Mouse (Mus musculus) embryonic facial prominence, embryonic 15.5 days (tissue): ENCODE measurements around the gene Prr5l. TPM values are rescaled to one million over a fixed set of nuclear protein-coding genes. Genes with fewer than 3 reads are reported as not detected.
A peak's percentile ranks its signal among the peaks of the same experiment; 100 is the strongest.
"Not testable (repeated sequence)": the region's sequence is repeated elsewhere in the genome, so short reads cannot be mapped to it uniquely, and the experiment has no call there.

ENCODE experiments used
- ATAC-seq: fragments of 200-750 bp; cut with Nextera tagmentation; 2 replicates; pipeline ENCODE4 v1.8.0; 2017; ENCODE audit warnings: low read depth, moderate TSS enrichment; ENCODE audit not compliant: insufficient number of reproducible peaks, low FRiP score, low TSS enrichment
- H3K27ac ChIP-seq: fragments of 300-500 bp; sonication (generic); replicated peaks from 2 replicates; pipeline ENCODE4 v1.5.1; 2015; ENCODE audit warnings: mild to moderate bottlenecking, inconsistent platforms
- H3K27me3 ChIP-seq: fragments of 300-500 bp; sonication (generic); 2 replicates; pipeline ENCODE4 v1.6.1; 2015; ENCODE audit warnings: inconsistent platforms
- H3K36me3 ChIP-seq: fragments of 300-500 bp; sonication (generic); 2 replicates; pipeline ENCODE4 v1.6.1; 2015; ENCODE audit warnings: mild to moderate bottlenecking, inconsistent platforms
- H3K4me1 ChIP-seq: fragments of 300-500 bp; sonication (generic); 2 replicates; pipeline ENCODE4 v1.6.1; 2015; ENCODE audit warnings: inconsistent platforms
- H3K4me2 ChIP-seq: fragments of 300-500 bp; sonication (generic); replicated peaks from 2 replicates; pipeline ENCODE4 v1.6.1; 2015; ENCODE audit warnings: mild to moderate bottlenecking, inconsistent platforms
- H3K4me3 ChIP-seq: fragments of 300-500 bp; sonication (generic); replicated peaks from 2 replicates; pipeline ENCODE4 v1.5.1; 2015; ENCODE audit warnings: mild to moderate bottlenecking, inconsistent platforms
- H3K9ac ChIP-seq: fragments of 300-500 bp; sonication (generic); 2 replicates; pipeline ENCODE4 v1.6.1; 2015; ENCODE audit warnings: inconsistent platforms
- H3K9me3 ChIP-seq: fragments of 300-500 bp; sonication (generic); replicated peaks from 2 replicates; pipeline ENCODE4 v1.6.1; 2016; ENCODE audit warnings: inconsistent platforms
- WGBS: fragments of 180-500 bp; shearing (Covaris S2); methylation state at CpG from one replicate; pipeline ENCODE4 v1.1.7; 2015; 5-methylcytosine and 5-hydroxymethylcytosine counted together
- polyA plus RNA-seq: library from polyadenylated mRNA; unstranded; fragments of >200 nt; fragmentation: Nextera tagmentation; extraction: Ambion mirVana; gene quantifications from 2 replicates; pipeline ENCODE4 v1.2.1, GENCODE M21; 2015

The Prr5l gene
- polyA plus RNA-seq, 1 experiment from 2014 or later = 24.4 TPM

DNA sequence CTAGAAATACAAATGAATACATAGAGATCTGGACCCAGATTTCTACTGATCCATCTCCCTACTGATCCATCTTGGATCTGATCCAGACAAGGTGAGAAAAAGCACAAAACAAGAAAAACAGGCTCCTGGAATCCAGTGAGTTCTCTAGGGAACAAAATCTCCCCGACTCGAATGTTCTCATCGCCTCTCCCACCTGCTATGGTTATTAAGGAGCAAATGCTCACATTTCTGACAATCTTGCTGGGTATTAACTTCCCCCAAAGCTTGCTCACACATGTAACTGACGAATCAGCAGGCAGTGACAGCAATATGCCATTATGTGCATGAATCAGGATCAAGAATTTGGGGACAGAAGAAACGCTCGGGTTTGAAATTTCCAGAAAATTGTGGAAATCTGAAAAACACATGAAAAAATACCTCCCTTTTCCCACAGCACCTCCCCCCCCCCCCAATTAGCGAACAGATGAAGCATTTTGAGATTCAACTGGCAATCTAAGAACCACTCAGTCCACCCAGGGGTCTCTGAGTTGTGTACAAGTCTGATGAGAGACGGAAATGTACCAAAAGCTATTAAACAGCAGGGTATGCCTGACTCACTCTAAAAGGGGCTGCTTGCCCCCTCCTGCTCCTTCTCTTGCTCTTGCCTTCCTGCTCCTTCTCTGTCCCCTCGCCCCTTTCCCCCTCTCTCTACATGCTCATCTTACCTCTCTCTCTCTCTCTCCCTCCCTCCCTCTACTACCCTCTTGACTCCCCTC lies 123.1 kb downstream of the Prr5l start:
- H3K36me3 ChIP-seq = no peaks in the 10 kb centered on the region
- no peak overlapping the region for H3K9ac ChIP-seq
- ATAC-seq = no peak
- peak overlapping the region; percentile 45 for H3K27ac ChIP-seq
- 41% methylated on average over 9 of the region's 9 CpGs for WGBS
- H3K4me2 ChIP-seq = no peak overlapping the region
- no peak overlapping the region for H3K4me3 ChIP-seq
- H3K27me3 ChIP-seq = no peaks in the 10 kb centered on the region
- peaks cover 39% of the 10 kb centered on the region for H3K4me1 ChIP-seq
- H3K9me3 ChIP-seq = no peaks in the 10 kb centered on the region

DNA sequence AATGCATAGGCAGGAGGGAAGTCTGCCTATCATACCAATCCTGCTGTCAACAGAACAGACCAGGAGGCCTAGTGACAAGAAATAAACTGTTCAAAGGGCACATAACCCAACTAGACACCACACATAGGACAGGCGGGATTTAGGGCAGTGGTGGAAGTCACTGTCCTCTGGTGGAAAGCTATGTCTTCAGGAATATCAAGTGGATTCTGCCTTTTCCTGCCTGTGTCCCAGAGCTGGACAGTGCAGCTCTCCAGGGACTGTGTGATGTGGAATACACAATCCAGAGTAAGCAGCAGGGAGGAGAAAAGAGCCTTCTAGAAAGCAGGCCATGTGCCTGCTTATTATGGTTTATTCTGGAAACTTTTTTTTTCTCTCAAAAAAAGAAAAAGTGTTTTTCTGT lies 125.0 kb downstream of the Prr5l start:
- Histone ChIP-seq H3K36me3 (no peaks in the 10 kb centered on the region), H3K27ac (no peak overlapping the region), H3K27me3 (no peaks in the 10 kb centered on the region), H3K4me3 (no peak overlapping the region), H3K9me3 (no peaks in the 10 kb centered on the region), H3K4me1 (peaks cover 24% of the 10 kb centered on the region), H3K9ac (no peak overlapping the region), H3K4me2 (no peak overlapping the region)
- 85% methylated on average over 1 of the region's 1 CpGs for WGBS
- no peak for ATAC-seq

DNA sequence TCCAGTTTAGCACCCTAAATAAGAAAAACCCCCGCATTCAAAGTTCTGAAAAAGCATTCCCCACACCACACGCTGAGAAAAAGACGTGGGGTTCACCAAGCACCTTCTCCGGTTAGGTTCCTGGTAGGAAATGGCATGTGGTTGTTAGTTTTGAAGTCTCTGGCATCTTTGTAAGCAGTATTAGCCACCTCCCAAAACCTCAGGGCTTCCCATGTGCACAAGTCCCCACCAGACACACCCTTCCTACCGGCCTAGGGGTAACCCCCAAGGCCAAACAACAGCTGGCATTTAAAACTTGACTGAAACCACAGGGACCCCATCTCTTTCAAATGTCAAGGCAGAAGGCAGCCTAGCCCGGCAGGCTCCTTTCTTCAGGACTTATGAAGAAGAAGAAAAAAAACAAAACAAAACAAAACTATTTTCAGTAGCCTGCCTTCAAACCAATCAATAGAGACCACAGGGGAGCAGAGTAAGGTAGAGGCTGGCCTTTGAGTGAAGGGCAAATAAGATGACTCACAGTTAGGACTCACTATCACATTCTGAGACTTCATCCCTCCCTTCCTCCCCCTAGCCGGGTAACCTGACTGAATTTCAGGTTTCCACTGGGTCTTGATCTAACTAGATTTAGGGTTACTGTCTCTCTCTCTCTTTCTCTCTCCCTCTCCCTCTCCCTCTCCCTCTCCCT lies 126.6 kb downstream of the Prr5l start:
- H3K27me3 ChIP-seq = no peaks in the 10 kb centered on the region
- H3K9me3 ChIP-seq = no peaks in the 10 kb centered on the region
- H3K9ac ChIP-seq = no peak overlapping the region
- no peak overlapping the region for H3K27ac ChIP-seq
- no peak overlapping the region for H3K4me2 ChIP-seq
- H3K4me3 ChIP-seq = no peak overlapping the region
- H3K36me3 ChIP-seq = no peaks in the 10 kb centered on the region
- peaks cover 32% of the 10 kb centered on the region for H3K4me1 ChIP-seq
- ATAC-seq = no peak
- WGBS = 23% methylated on average over 7 of the region's 7 CpGs

DNA sequence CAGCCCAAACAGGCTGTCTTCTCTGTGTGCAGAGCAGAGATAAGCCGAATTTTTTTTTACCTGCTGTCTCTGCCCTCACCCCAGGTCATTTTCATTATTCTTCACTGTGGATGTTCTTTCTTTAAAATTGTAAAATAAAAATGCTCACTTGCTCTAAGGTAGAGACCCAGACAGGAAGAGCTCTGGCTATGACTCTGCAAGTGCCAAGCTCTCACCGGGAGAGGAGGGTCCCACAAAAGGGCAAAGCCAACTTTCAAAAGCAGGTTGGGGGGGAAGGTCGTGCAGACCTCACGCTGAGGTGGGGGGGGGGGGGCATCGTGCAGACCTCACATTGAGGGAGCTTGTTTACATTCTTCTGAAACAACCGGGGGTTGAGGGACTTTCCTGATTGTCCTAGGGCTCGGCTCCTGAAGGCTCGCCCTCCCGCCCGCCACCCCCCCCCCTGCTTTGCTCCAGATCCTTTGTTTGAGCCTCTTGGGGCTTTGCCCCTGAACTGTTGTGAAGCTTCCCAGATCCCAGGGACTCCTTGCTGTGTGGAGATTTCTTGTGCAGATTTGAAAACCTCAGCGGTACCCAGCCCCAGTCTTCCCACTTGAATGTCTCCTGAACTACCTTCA lies 127.8 kb downstream of the Prr5l start:
- H3K36me3 ChIP-seq = no peaks in the 10 kb centered on the region
- ATAC-seq = no peak
- H3K27ac ChIP-seq = no peak overlapping the region
- H3K9me3 ChIP-seq = no peaks in the 10 kb centered on the region
- WGBS = 4% methylated on average over 11 of the region's 11 CpGs
- H3K4me1 ChIP-seq = peaks cover 41% of the 10 kb centered on the region
- peak overlapping the region; percentile 29; the same call in 1 of the 2 replicates for H3K4me2 ChIP-seq
- no peak overlapping the region for H3K9ac ChIP-seq
- H3K27me3 ChIP-seq = no peaks in the 10 kb centered on the region
- 0 out of 2 replicates have a peak overlapping the region, but pooled peaks have one; percentile 4 for H3K4me3 ChIP-seq

DNA sequence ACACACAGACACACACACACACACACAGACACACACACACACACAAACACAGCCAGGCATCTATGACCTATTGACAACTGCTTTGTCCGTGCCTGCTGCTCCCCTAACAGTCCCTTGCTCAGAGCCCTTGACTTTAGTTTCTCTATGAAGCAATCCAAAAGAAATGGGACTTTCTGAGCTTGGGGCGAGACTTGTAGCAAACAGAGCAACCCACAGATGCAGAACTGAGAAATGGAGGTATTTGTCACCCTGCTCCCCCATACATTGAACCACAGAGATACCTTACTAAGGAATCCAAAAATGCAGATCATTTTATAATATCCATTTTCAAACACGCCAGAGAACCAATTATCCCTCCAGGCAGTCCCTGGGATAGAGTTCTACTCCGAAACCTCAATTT lies 128.4 kb downstream of the Prr5l start:
- no peak for ATAC-seq
- H3K36me3 ChIP-seq = no peaks in the 10 kb centered on the region
- H3K4me2 ChIP-seq = no peak overlapping the region; the same call in 1 of the 2 replicates
- no peaks in the 10 kb centered on the region for H3K9me3 ChIP-seq
- no peak overlapping the region for H3K9ac ChIP-seq
- peaks cover 41% of the 10 kb centered on the region for H3K4me1 ChIP-seq
- H3K4me3 ChIP-seq = no peak overlapping the region
- no peaks in the 10 kb centered on the region for H3K27me3 ChIP-seq
- WGBS = 24% methylated on average over 4 of the region's 4 CpGs
- H3K27ac ChIP-seq = no peak overlapping the region

DNA sequence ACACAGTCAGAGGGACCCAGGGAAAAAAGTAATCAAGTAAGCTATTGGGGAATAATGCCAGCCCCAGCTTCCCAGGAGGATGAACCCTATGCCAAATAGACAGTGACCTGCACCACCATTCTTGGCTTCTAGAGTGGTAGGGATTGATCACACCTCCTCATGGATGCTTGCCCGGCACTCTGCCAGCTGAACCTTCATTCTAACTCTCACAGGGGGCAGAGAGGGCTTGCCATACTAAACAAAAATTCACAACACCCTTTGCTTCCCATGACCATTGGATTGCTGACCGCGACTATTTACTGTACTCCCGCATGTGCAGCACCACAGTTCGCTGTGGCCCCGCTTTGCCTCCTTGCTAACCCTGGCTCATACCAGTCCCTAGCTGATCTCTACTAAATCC lies 129.8 kb downstream of the Prr5l start:
- Histone ChIP-seq H3K4me2 (no peak overlapping the region), H3K4me3 (no peak overlapping the region), H3K9me3 (no peaks in the 10 kb centered on the region), H3K36me3 (no peaks in the 10 kb centered on the region), H3K4me1 (peaks cover 41% of the 10 kb centered on the region), H3K27ac (no peak overlapping the region), H3K9ac (no peak overlapping the region), H3K27me3 (no peaks in the 10 kb centered on the region)
- WGBS = 95% methylated on average over 6 of the region's 6 CpGs
- ATAC-seq = no peak

DNA sequence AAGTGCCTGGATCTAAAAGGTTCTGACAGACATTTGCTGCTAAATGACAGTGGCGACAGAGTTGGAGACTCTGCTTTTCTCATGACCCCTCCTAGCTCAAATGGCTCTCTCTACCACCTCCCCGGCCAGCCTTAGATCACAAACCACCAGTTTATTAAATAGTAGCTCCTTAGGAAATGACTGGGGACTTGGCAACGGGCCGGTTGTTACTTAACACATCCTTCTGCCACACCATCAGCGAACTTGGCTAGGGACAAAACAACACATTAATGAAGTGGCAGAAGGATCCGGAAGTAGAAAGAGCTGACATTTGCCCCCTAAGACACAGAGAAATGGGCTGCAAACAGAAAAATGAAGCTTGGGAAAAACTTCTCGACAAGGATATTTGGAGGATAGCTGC lies 130.4 kb downstream of the Prr5l start:
- Histone ChIP-seq H3K4me2 (no peak overlapping the region), H3K27ac (0 out of 2 replicates have a peak overlapping the region, but pooled peaks have one; percentile 28), H3K4me3 (no peak overlapping the region), H3K9ac (no peak overlapping the region), H3K4me1 (peaks cover 39% of the 10 kb centered on the region), H3K9me3 (no peaks in the 10 kb centered on the region), H3K27me3 (no peaks in the 10 kb centered on the region), H3K36me3 (no peaks in the 10 kb centered on the region)
- ATAC-seq = no peak
- WGBS = 71% methylated on average over 7 of the region's 7 CpGs

DNA sequence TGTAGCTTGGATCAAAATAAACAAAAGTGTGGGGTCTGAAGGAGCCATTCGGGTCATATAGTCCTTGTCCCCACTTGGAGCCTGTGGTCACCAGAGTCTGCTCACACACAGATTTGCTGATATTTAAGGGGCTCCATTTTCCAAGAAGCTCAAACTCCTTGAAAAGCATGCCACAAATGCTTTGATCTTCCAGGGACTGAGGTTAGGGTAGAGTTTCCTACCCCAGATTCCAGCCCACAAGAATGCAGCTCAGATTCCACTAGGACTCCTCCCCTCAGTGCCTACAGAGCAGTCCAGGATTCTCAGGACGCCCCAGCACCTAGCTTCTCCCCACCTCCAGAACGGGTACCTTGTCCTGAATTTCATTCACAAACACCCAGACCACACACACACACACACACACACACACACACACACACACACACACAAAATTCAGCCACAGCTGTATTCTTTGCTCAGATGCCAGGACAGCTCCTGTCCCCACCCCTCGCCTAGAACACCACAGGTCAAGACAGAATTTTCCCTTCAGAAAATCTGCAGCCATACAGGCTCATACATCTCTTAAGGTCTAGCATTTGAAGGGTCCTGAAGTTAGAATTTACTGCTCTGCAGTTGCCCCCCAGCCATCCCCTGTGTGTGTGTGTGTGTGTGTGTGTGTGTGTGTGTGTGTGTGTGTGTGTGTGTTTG lies 131.4 kb downstream of the Prr5l start:
- no peaks in the 10 kb centered on the region for H3K27me3 ChIP-seq
- no peaks in the 10 kb centered on the region for H3K9me3 ChIP-seq
- H3K27ac ChIP-seq = peak overlapping the region; percentile 29
- WGBS = 12% methylated on average over 4 of the region's 4 CpGs
- peaks cover 39% of the 10 kb centered on the region for H3K4me1 ChIP-seq
- no peak overlapping the region for H3K4me3 ChIP-seq
- H3K9ac ChIP-seq = no peak overlapping the region
- H3K36me3 ChIP-seq = no peaks in the 10 kb centered on the region
- H3K4me2 ChIP-seq = no peak overlapping the region
- ATAC-seq = peak; percentile 89; the same call in 1 of the 2 replicates

DNA sequence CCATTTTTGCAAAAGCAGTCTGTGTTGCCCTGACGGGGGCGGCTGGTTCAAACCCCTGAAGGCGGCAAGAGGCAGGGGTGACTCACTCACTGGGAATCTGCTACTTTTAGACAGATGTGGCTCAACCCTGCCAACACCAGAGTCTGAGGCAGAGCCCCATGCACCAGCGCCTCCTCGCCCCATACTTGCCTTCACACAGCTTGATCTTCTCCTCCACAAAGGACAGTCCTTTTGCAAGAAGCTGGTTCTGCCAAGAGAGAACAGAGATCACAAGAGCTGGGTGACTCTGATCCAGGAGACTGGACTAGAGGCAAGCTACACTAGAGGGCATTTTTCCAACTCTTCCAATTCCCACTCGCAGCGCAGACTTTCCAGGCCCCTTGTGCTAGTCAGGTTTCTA lies 136.3 kb downstream of the Prr5l start:
- Histone ChIP-seq H3K4me2 (no peak overlapping the region), H3K4me1 (peaks cover 12% of the 10 kb centered on the region), H3K27me3 (no peaks in the 10 kb centered on the region), H3K4me3 (no peak overlapping the region), H3K9me3 (no peaks in the 10 kb centered on the region), H3K27ac (no peak overlapping the region), H3K36me3 (no peaks in the 10 kb centered on the region), H3K9ac (no peak overlapping the region)
- 72% methylated on average over 7 of the region's 7 CpGs for WGBS
- no peak for ATAC-seq

DNA sequence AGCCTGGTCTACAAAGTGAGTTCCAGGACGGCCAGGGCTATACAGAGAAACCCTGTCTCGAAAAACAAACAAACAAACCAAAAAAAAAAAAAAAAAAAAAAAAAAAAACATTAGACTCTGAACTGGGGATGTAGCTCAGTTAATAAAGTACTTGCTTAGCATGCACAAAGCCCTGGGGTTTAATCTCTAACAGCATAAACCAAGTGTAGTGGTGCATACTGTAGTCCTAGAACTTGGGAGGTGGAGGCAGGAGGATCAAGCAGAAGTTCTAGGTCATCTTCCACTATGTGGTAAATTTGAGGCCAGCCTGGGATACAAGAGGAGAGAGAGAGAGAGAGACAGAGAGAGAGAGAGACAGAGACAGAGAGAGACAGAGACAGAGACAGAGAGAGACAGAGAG lies 137.2 kb downstream of the Prr5l start:
- H3K4me3 ChIP-seq, H3K27ac ChIP-seq, ATAC-seq, H3K9ac ChIP-seq, H3K4me2 ChIP-seq, H3K27me3 ChIP-seq, H3K4me1 ChIP-seq, H3K9me3 ChIP-seq, H3K36me3 ChIP-seq: not testable (repeated sequence)
- WGBS = 86% methylated on average over 2 of the region's 2 CpGs
